Mouse (Mus musculus): Measurements from ENCODE around the gene Acbd5. TPM values are rescaled to one million over a fixed set of nuclear protein-coding genes. Genes with fewer than 3 reads are reported as not detected.

Gene Acbd5
- total and polyA plus RNA-seq, 2 experiments from 2014 or later = 40.4 to 61.2 TPM

- Histone ChIP-seq H3K4me1 (ENCODE audit: insufficient read depth, low read length) (no peaks in the 10 kb centered on the region), H3K9me3 (ENCODE audit: low read length) (no peaks in the 10 kb centered on the region), H3K36me3 (ENCODE audit: insufficient read depth, low read length) (0 out of 2 replicates have a peak, but pooled peaks cover 2% of the 10 kb centered on the region), H3K27ac (ENCODE audit: low read depth, low read length) (no peak overlapping the region), H3K4me2 (ENCODE audit: low read depth, low read length, poor library complexity, severe bottlenecking) (no peak overlapping the region), H3K4me3 (ENCODE audit: low read depth, low read length) (no peak overlapping the region), H3K9ac (replicated peaks; ENCODE audit: low read length, poor library complexity, severe bottlenecking) (no peak overlapping the region), H3K27me3 (ENCODE audit: insufficient read depth, low read length) (no peaks in the 10 kb centered on the region)
- TF ChIP-seq CTCF (IDR thresholded peaks at IDR 0.05) = no peak
- ATAC-seq (ENCODE audit: low FRiP score) (no peak), DNase-seq (ENCODE audit: low spot score) (no peak)
- WGBS = 94% methylated on average over 1 of the region's 1 CpGs
These were observed 41.6 kb upstream of the Acbd5 start for GRCm38 (mm10) chr2:23026379-23026778.

GRCm38 (mm10) chr2:23028826-23029225, 39.1 kb upstream of the Acbd5 start:
- Histone ChIP-seq H3K27me3 (ENCODE audit: insufficient read depth, low read length) (no peaks in the 10 kb centered on the region), H3K4me2 (ENCODE audit: low read depth, low read length, poor library complexity, severe bottlenecking) (no peak overlapping the region), H3K9ac (replicated peaks; ENCODE audit: low read length, poor library complexity, severe bottlenecking) (no peak overlapping the region), H3K9me3 (ENCODE audit: low read length) (no peaks in the 10 kb centered on the region), H3K4me1 (ENCODE audit: insufficient read depth, low read length) (no peaks in the 10 kb centered on the region), H3K27ac (ENCODE audit: low read depth, low read length) (no peak overlapping the region), H3K36me3 (ENCODE audit: insufficient read depth, low read length) (0 out of 2 replicates have a peak, but pooled peaks cover 2% of the 10 kb centered on the region), H3K4me3 (ENCODE audit: low read depth, low read length) (no peak overlapping the region)
- ATAC-seq (ENCODE audit: low FRiP score) (no peak), DNase-seq (ENCODE audit: low spot score) (no peak)
- TF ChIP-seq CTCF (IDR thresholded peaks at IDR 0.05) = no peak
- 86% methylated on average over 4 of the region's 4 CpGs for WGBS

GRCm38 (mm10) chr2:23030631-23031030, 37.3 kb upstream of the Acbd5 start:
- Histone ChIP-seq H3K4me1 (ENCODE audit: insufficient read depth, low read length) (no peaks in the 10 kb centered on the region), H3K4me2 (ENCODE audit: low read depth, low read length, poor library complexity, severe bottlenecking) (no peak overlapping the region), H3K9ac (replicated peaks; ENCODE audit: low read length, poor library complexity, severe bottlenecking) (no peak overlapping the region), H3K9me3 (ENCODE audit: low read length) (no peaks in the 10 kb centered on the region), H3K27ac (ENCODE audit: low read depth, low read length) (no peak overlapping the region), H3K4me3 (ENCODE audit: low read depth, low read length) (no peak overlapping the region), H3K36me3 (ENCODE audit: insufficient read depth, low read length) (0 out of 2 replicates have a peak, but pooled peaks cover 2% of the 10 kb centered on the region), H3K27me3 (ENCODE audit: insufficient read depth, low read length) (no peaks in the 10 kb centered on the region)
- DNase-seq (ENCODE audit: low spot score) (no peak), ATAC-seq (ENCODE audit: low FRiP score) (no peak)
- 100% methylated on average over 4 of the region's 4 CpGs for WGBS
- TF ChIP-seq CTCF (IDR thresholded peaks at IDR 0.05) = no peak

- Histone ChIP-seq H3K9ac (replicated peaks; ENCODE audit: low read length, poor library complexity, severe bottlenecking) (no peak overlapping the region), H3K27ac (ENCODE audit: low read depth, low read length) (no peak overlapping the region), H3K4me1 (ENCODE audit: insufficient read depth, low read length) (peaks cover 8% of the 10 kb centered on the region), H3K4me3 (ENCODE audit: low read depth, low read length) (no peak overlapping the region), H3K36me3 (ENCODE audit: insufficient read depth, low read length) (0 out of 2 replicates have a peak, but pooled peaks cover 2% of the 10 kb centered on the region), H3K9me3 (ENCODE audit: low read length) (no peaks in the 10 kb centered on the region), H3K4me2 (ENCODE audit: low read depth, low read length, poor library complexity, severe bottlenecking) (no peak overlapping the region), H3K27me3 (ENCODE audit: insufficient read depth, low read length) (no peaks in the 10 kb centered on the region)
- whole genome bisulfite sequencing = 90% methylated on average over 3 of the region's 3 CpGs
- DNase-seq (ENCODE audit: low spot score) (no peak), ATAC-seq (ENCODE audit: low FRiP score) (no peak)
- no peak for TF ChIP-seq CTCF (IDR thresholded peaks at IDR 0.05)
These were observed 33.1 kb upstream of the Acbd5 start for GRCm38 (mm10) chr2:23034692-23035435.

- no peak for ATAC-seq (ENCODE audit: low FRiP score)
- H3K27me3 ChIP-seq (ENCODE audit: insufficient read depth, low read length) = no peaks in the 10 kb centered on the region
- no peak overlapping the region for H3K4me3 ChIP-seq (ENCODE audit: low read depth, low read length)
- H3K27ac ChIP-seq (ENCODE audit: low read depth, low read length) = no peak overlapping the region
- TF ChIP-seq CTCF (IDR thresholded peaks at IDR 0.05) = no peak
- 98% methylated on average over 1 of the region's 1 CpGs for WGBS
- no peaks in the 10 kb centered on the region for H3K9me3 ChIP-seq (ENCODE audit: low read length)
- H3K4me2 ChIP-seq (ENCODE audit: low read depth, low read length, poor library complexity, severe bottlenecking) = no peak overlapping the region
- 0 out of 2 replicates have a peak, but pooled peaks cover 2% of the 10 kb centered on the region for H3K36me3 ChIP-seq (ENCODE audit: insufficient read depth, low read length)
- H3K4me1 ChIP-seq (ENCODE audit: insufficient read depth, low read length) = peaks cover 8% of the 10 kb centered on the region
- no peak for DNase-seq (ENCODE audit: low spot score)
- H3K9ac ChIP-seq (replicated peaks; ENCODE audit: low read length, poor library complexity, severe bottlenecking) = no peak overlapping the region
These were observed 32.5 kb upstream of the Acbd5 start for GRCm38 (mm10) chr2:23035467-23035866.

Measured in midbrain, postnatal 0 days (tissue).